Mouse (Mus musculus) lung, adult 2 months (tissue): ENCODE measurements around the gene Ikzf5. TPM values are rescaled to one million over a fixed set of nuclear protein-coding genes. Genes with fewer than 3 reads are reported as not detected.
A peak's percentile ranks its signal among the peaks of the same experiment; 100 is the strongest.

Source experiments
- DNase-seq: peaks from one replicate; pipeline ENCODE4 v3.0.0; 2022
- H3K4me1 ChIP-seq: fragments of 200-500 bp; 2 replicates; pipeline ENCODE4 v1.6.1; 2011; ENCODE audit warnings: low read length; ENCODE audit not compliant: control insufficient read depth, insufficient read depth
- H3K4me3 ChIP-seq: fragments of 200-500 bp; replicated peaks from 2 replicates; pipeline ENCODE3; 2011; ENCODE audit warnings: low read depth, mild to moderate bottlenecking, control low read depth, low read length; ENCODE audit errors: extremely low read depth
- CTCF ChIP-seq: fragments of 200-500 bp; IDR thresholded peaks from 2 replicates; pipeline ENCODE4 v1.5.1; 2011; ENCODE audit warnings: mild to moderate bottlenecking, low read length, control low read depth; ENCODE audit not compliant: insufficient read depth
- POLR2A ChIP-seq: fragments of 200-500 bp; IDR thresholded peaks from 2 replicates; pipeline ENCODE4 v1.6.1; 2011; ENCODE audit warnings: low read depth, mild to moderate bottlenecking, control low read depth, low read length, borderline replicate concordance; ENCODE audit errors: extremely low read depth
- WGBS: fragments of 180-500 bp; shearing (Covaris S2); methylation state at CpG from one replicate; pipeline ENCODE4 v1.1.7; 2018; 5-methylcytosine and 5-hydroxymethylcytosine counted together
- polyA plus RNA-seq: library from polyadenylated mRNA; depleted of rRNA; stranded (reverse); fragments of >200 nt; gene quantifications from 2 replicates; pipeline ENCODE4 v1.2.3, GENCODE M21; 2012; rRNA removed

Gene Ikzf5
- polyA plus RNA-seq, 1 experiment, result 12.4 TPM

DNA sequence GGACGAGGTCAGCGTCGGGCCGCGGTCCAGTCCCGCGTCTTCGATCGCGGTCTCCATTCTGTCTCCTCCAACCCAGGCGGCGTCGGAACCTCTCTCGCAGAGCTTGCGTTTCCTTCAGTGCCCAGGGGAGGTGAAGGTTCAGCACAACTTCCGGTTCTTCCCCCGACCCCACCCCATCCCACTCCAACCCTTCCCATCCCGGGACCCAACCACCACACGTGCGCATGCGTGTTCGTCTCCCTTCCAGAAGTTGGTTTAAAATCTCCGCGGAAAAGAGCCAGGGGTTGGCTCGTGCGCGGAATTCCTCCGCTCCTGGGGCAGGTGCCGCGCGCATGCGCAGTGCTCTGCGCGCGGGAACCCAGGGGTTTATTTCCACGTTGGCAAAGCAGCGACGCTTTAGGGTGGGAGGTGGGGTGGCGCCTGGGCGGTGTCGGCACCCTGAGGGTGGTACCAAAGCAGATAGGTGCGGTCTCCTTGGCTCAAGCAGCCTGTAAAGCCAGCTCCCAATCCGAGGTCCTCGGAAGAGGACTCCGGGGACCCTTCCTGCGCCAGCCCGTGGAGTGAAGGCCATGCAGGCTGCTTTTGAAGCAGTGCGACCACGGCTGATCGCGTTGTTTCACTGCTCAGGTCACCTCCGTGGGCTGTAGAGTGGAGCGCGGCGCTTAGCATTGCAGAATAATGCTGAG, 47.6 kb downstream of the Ikzf5 start, which contains the start of gene 2310057M21Rik:
2310057M21Rik (minus strand) TSS at position 145 of the 686 bp plus-strand sequence.
- Histone ChIP-seq H3K4me3 (peak within 1 kb of the TSS; percentile 91), H3K4me1 (no peaks in the 10 kb centered on the region; the same call in 1 of the 2 replicates)
- WGBS, result under 1% methylated on average over 55 of the region's 55 CpGs
- DNase-seq, result peak; percentile 88
- peak; percentile 51; the same call in 1 of the 2 replicates for TF ChIP-seq POLR2A
- no peak for TF ChIP-seq CTCF

DNA sequence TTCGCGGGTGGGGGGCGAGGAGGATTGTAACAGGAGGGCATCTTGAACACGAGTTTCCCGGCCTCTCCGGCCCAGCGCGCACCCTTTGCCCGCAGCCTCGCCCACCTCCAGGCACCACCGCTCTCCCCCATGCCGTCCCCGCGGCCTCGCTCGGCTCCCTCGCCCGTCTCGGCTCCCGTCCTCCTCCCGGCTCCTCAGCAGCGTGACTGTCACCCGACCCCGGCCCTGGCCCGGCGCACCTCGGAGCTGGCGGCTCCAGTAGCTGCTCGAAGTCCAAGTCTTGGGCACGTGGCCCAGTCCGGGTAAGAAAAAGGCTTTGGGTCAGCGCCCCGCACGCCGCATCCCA, 48.1 kb downstream of the Ikzf5 start:
- peak overlapping the region; percentile 91 for H3K4me3 ChIP-seq
- DNase-seq, result no peak
- under 1% methylated on average over 35 of the region's 35 CpGs for WGBS
- TF ChIP-seq CTCF (no peak), POLR2A (no peak)
- H3K4me1 ChIP-seq, result no peaks in the 10 kb centered on the region; the same call in 1 of the 2 replicates

GRCm38 (mm10) chr7:131356105-131356504, 54.2 kb downstream of the Ikzf5 start:
- TF ChIP-seq CTCF (no peak), POLR2A (no peak)

DNA sequence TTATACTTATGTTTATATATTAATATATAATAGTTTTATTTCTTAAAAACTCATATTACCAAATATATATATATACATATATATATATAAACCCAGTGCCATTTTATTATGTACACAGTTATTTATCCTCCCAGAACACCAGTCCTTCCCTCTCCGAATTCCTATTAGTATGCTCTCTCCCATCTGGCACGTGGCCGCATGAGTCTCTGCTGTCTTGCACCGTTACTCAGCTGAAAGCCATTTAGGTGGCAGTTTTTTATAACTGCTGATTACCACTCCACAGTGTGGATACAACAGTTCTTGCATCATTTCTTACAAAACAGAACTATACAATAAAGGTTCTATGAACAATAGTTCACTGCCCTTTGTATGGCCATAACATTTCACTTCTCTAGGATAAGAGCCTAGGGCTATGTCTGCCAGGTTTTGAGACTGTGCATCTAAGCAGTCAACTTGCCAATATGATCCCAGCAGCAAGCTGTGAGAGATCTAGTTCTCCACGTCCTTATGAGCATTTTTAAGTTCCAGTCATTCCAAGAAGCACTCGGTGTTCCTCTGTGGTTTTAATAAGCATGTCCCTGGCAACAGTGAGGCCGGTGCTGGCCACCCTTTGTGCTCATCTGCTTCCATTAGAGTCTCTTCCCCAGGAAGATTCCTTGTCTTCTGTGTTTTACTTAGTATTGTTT, 64.3 kb downstream of the Ikzf5 start:
- no peaks in the 10 kb centered on the region for H3K4me1 ChIP-seq
- DNase-seq, result no peak
- WGBS, result 74% methylated on average over 7 of the region's 7 CpGs
- no peak overlapping the region for H3K4me3 ChIP-seq
- TF ChIP-seq POLR2A, result no peak
- no peak for TF ChIP-seq CTCF

More at GRCm38 (mm10) chr7:131356105-131356504, 54.2 kb downstream of the Ikzf5 start:
- 93% methylated on average over 13 of the region's 13 CpGs for WGBS
- no peak for DNase-seq
- Histone ChIP-seq H3K4me1 (no peaks in the 10 kb centered on the region), H3K4me3 (no peak overlapping the region)

Other genes starting within 250 kb of the Ikzf5 start
- gene 5430419D17Rik, start 236.1 kb downstream of the Ikzf5 start, polyA plus RNA-seq, result 0.03 and 0.11 TPM in 2 replicates
- not detected in 2 replicates for gene Cuzd1, start 88.2 kb downstream of the Ikzf5 start, polyA plus RNA-seq
- 0.62 TPM in 1 of 2 replicates, not detected in the other for gene Fam24b, start 81.0 kb downstream of the Ikzf5 start, polyA plus RNA-seq
- gene Fam24a, start 76.7 kb downstream of the Ikzf5 start, polyA plus RNA-seq, result not detected in 2 replicates
- 4.0 and 5.2 TPM in 2 replicates for gene 2310057M21Rik, start 47.8 kb downstream of the Ikzf5 start, polyA plus RNA-seq
- gene Pstk, start 39.4 kb downstream of the Ikzf5 start, polyA plus RNA-seq, result 28.7 and 35.0 TPM in 2 replicates
- 9.3 and 14.6 TPM in 2 replicates for gene Acadsb, start 80 bp upstream of the Ikzf5 start, polyA plus RNA-seq
- gene Hmx3, start 132.3 kb upstream of the Ikzf5 start, polyA plus RNA-seq, result not detected in 2 replicates
- gene Hmx2, start 138.3 kb upstream of the Ikzf5 start, polyA plus RNA-seq, result not detected in 2 replicates
- gene Bub3, start 149.7 kb upstream of the Ikzf5 start, polyA plus RNA-seq, result 52.4 and 71.6 TPM in 2 replicates